In genomic region chr2:25098956-25099355, GRCm38 (mm10) we compare ENCODE assay signal across 9 mouse cellular contexts. TPM values are rescaled to one million over a fixed set of nuclear protein-coding genes. Genes with fewer than 3 reads are reported as not detected.
DNase-seq lines count a peak whose midpoint lies in the region; ATAC-seq and TF ChIP-seq lines count a peak whose summit lies in the region.
"Had no signal": no experiment of that assay in that cellular context is flagged by ENCODE, and none has a peak within 500 bp of the region (broad histone marks: within the 10 kb centered on the region; RNA-seq: fewer than 3 reads in every experiment).

No protein-coding gene starts in this region.

- H3K9ac ChIP-seq in liver, postnatal 0 days (replicated peaks), result no peak overlapping the region
- peak overlapping the region; percentile 35; the same call in 1 of the 2 replicates for H3K9ac ChIP-seq in neural tube, embryonic 13.5 days

- H3K27ac ChIP-seq in liver, postnatal 0 days (ENCODE audit: low read depth), result no peak overlapping the region
- H3K27ac ChIP-seq in neural tube, embryonic 13.5 days (replicated peaks), result no peak overlapping the region
- H3K27ac ChIP-seq: embryonic facial prominence, embryonic 13.5 days had no signal

- H3K4me2 ChIP-seq in liver, postnatal 0 days (ENCODE audit: low read depth, low read length), result no peak overlapping the region
- no peak overlapping the region for H3K4me2 ChIP-seq in neural tube, embryonic 13.5 days
- H3K4me2 ChIP-seq: embryonic facial prominence, embryonic 13.5 days had no signal

- WGBS in liver, postnatal 0 days (ENCODE audit: insufficient replicate concordance), result 46% methylated on average over 5 of the region's 5 CpGs
- WGBS in neural tube, embryonic 13.5 days, result 43% methylated on average over 5 of the region's 5 CpGs

- H3K9me3 ChIP-seq in liver, postnatal 0 days (ENCODE audit: low read length), result no peaks in the 10 kb centered on the region
- H3K9me3 ChIP-seq in neural tube, embryonic 13.5 days, result no peaks in the 10 kb centered on the region
- H3K9me3 ChIP-seq: embryonic facial prominence, embryonic 13.5 days had no signal

- H3K27me3 ChIP-seq in liver, postnatal 0 days (ENCODE audit: insufficient read depth, low read length), result no peaks in the 10 kb centered on the region
- peaks cover 14% of the 10 kb centered on the region for H3K27me3 ChIP-seq in neural tube, embryonic 13.5 days

- no peaks in the 10 kb centered on the region for H3K36me3 ChIP-seq in liver, postnatal 0 days (replicated peaks; ENCODE audit: insufficient read depth, low read length)
- no peaks in the 10 kb centered on the region for H3K36me3 ChIP-seq in neural tube, embryonic 13.5 days
- H3K36me3 ChIP-seq: embryonic facial prominence, embryonic 13.5 days had no signal

- no peak for TF ChIP-seq EP300 in liver, postnatal 0 days (IDR thresholded peaks at IDR 0.05; ENCODE audit: low read depth)

- TF ChIP-seq CTCF in liver, postnatal 0 days (IDR thresholded peaks at IDR 0.05; ENCODE audit: low read depth), result peak; percentile 64

- no peak overlapping the region for H3K4me3 ChIP-seq in liver, postnatal 0 days (ENCODE audit: low read depth, low read length)
- H3K4me3 ChIP-seq in neural tube, embryonic 13.5 days, result no peak overlapping the region
- H3K4me3 ChIP-seq: embryonic facial prominence, embryonic 13.5 days had no signal

- peak; percentile 20 to 65 for DNase-seq in adrenal gland, adult (ENCODE audit: inconsistent age in 2 of 2, low spot score in 1 of 2)
- DNase-seq in adrenal gland, postnatal 4 days (ENCODE audit: low spot score in 2 of 2), result no peak
- DNase-seq in urinary bladder, postnatal 14 days (ENCODE audit: low spot score), result peak; percentile 46
- no peak for DNase-seq in urinary bladder, adult 18-20 months (ENCODE audit: low spot score in 2 of 2)
- DNase-seq in heart, postnatal 4 days, result peak; percentile 67
- peak; percentile 49 for DNase-seq in liver, postnatal 0 days
- no peak for DNase-seq in spleen, postnatal 10 days (ENCODE audit: low spot score in 2 of 2)

- H3K4me1 ChIP-seq in liver, postnatal 0 days (ENCODE audit: insufficient read depth), result peaks cover 12% of the 10 kb centered on the region
- peaks cover 18% of the 10 kb centered on the region for H3K4me1 ChIP-seq in neural tube, embryonic 13.5 days (replicated peaks)
- H3K4me1 ChIP-seq: embryonic facial prominence, embryonic 13.5 days had no signal

- ATAC-seq in liver, postnatal 0 days, result peak; percentile 14; the same call in 1 of the 2 replicates
- peak; percentile 82; the same call in 1 of the 2 replicates for ATAC-seq in neural tube, embryonic 13.5 days (ENCODE audit: low read depth)

RNA-seq across cellular contexts. Expression of gene Noxa1, which starts 4.0 kb away (rescaled TPM):
- total RNA-seq in adrenal gland, postnatal 4 days (2021), result under 1 TPM in 1 of 2 experiments, not detected in 1; 0.59 TPM
- not detected for total RNA-seq in heart, postnatal 4 days (2021)
- 0.52 and 0.59 TPM in 2 replicates for polyA plus RNA-seq in liver, postnatal 0 days (2015; fragmentation: Nextera tagmentation; extraction: Ambion mirVana)
- polyA plus RNA-seq in neural tube, embryonic 13.5 days (2015; fragmentation: Nextera tagmentation; extraction: Ambion mirVana), result not detected in 2 replicates
- polyA plus RNA-seq: embryonic facial prominence, embryonic 13.5 days had no signal

RNA-seq across cellular contexts. Expression of gene Entpd8, which starts 18.9 kb away (rescaled TPM):
- 1 to 10 TPM; 2.0 to 5.4 TPM for total RNA-seq in adrenal gland, postnatal 4 days (2021)
- total RNA-seq in heart, postnatal 4 days (2021), result not detected
- polyA plus RNA-seq in liver, postnatal 0 days (2015; fragmentation: Nextera tagmentation; extraction: Ambion mirVana), result 23.8 and 25.9 TPM in 2 replicates
- polyA plus RNA-seq in neural tube, embryonic 13.5 days (2015; fragmentation: Nextera tagmentation; extraction: Ambion mirVana), result not detected in 2 replicates
- polyA plus RNA-seq: embryonic facial prominence, embryonic 13.5 days had no signal

RNA-seq across cellular contexts. Expression of gene Nsmf, which starts 44.8 kb away (rescaled TPM):
- 10 to 100 TPM; 78.9 to 80.1 TPM for total RNA-seq in adrenal gland, postnatal 4 days (2021)
- 10 to 100 TPM; 45.8 to 47.8 TPM for total RNA-seq in heart, postnatal 4 days (2021)
- 29.0 and 32.1 TPM in 2 replicates for polyA plus RNA-seq in liver, postnatal 0 days (2015; fragmentation: Nextera tagmentation; extraction: Ambion mirVana)
- 125 and 134 TPM in 2 replicates for polyA plus RNA-seq in neural tube, embryonic 13.5 days (2015; fragmentation: Nextera tagmentation; extraction: Ambion mirVana)

Comparison
In these comparisons a context has a peak if more than half of its experiments do, and no peak if none do; other contexts are left out.
1. DNase-seq: peak in adrenal gland, adult (2 of 2), urinary bladder, postnatal 14 days (single experiment), heart, postnatal 4 days (single experiment) and liver, postnatal 0 days (single experiment); none in adrenal gland, postnatal 4 days (0 of 2), urinary bladder, adult 18-20 months (0 of 2) and spleen, postnatal 10 days (0 of 2).